Mouse (Mus musculus): ENCODE data around the gene C530025M09Rik. TPM values are rescaled to one million over a fixed set of nuclear protein-coding genes. Genes with fewer than 3 reads are reported as not detected.

C530025M09Rik gene
- polyA plus RNA-seq, 1 experiment = not detected

GRCm38 (mm10) chr2:149805256-149805655, 25.8 kb downstream of the C530025M09Rik start:
- TF ChIP-seq CTCF (IDR thresholded peaks at IDR 0.05; ENCODE audit: low read depth, low read length) (no peak), POLR2A (IDR thresholded peaks at IDR 0.05; ENCODE audit: borderline replicate concordance, low read depth, low read length) (no peak)
- no peaks in the 10 kb centered on the region for H3K4me1 ChIP-seq (ENCODE audit: control insufficient read depth, insufficient read depth, low read length)
- H3K27ac ChIP-seq (ENCODE audit: insufficient read depth, low read depth, low read length) = no peak overlapping the region
- no peak overlapping the region for H3K4me3 ChIP-seq (ENCODE audit: insufficient read depth, low read length)

- no peaks in the 10 kb centered on the region for H3K4me1 ChIP-seq (ENCODE audit: control insufficient read depth, insufficient read depth, low read length)
- no peak overlapping the region for H3K27ac ChIP-seq (ENCODE audit: insufficient read depth, low read depth, low read length)
- no peak overlapping the region for H3K4me3 ChIP-seq (ENCODE audit: insufficient read depth, low read length)
- TF ChIP-seq POLR2A (IDR thresholded peaks at IDR 0.05; ENCODE audit: borderline replicate concordance, low read depth, low read length) (no peak), CTCF (IDR thresholded peaks at IDR 0.05; ENCODE audit: low read depth, low read length) (no peak)
Observed at GRCm38 (mm10) chr2:149804599-149805140, 26.3 kb downstream of the C530025M09Rik start.

- Histone ChIP-seq H3K4me3 (ENCODE audit: insufficient read depth, low read length) (no peak overlapping the region), H3K27ac (ENCODE audit: insufficient read depth, low read depth, low read length) (no peak overlapping the region)
- TF ChIP-seq POLR2A (IDR thresholded peaks at IDR 0.05; ENCODE audit: borderline replicate concordance, low read depth, low read length) = no peak
- no peak for TF ChIP-seq CTCF (IDR thresholded peaks at IDR 0.05; ENCODE audit: low read depth, low read length)
Observed at GRCm38 (mm10) chr2:149798613-149799012, 32.4 kb downstream of the C530025M09Rik start.

More at GRCm38 (mm10) chr2:149798613-149799012, 32.4 kb downstream of the C530025M09Rik start:
- no peaks in the 10 kb centered on the region for H3K4me1 ChIP-seq (ENCODE audit: control insufficient read depth, insufficient read depth, low read length)

Other genes starting within 250 kb of the C530025M09Rik start
- gene Syndig1, start 2.0 kb downstream of the C530025M09Rik start, polyA plus RNA-seq (2012; ENCODE audit: insufficient read depth, insufficient read length, missing spikeins) = not detected in 2 replicates

Measured in bone marrow macrophage, adult 2 months (primary cell).